In the genomic region with DNA sequence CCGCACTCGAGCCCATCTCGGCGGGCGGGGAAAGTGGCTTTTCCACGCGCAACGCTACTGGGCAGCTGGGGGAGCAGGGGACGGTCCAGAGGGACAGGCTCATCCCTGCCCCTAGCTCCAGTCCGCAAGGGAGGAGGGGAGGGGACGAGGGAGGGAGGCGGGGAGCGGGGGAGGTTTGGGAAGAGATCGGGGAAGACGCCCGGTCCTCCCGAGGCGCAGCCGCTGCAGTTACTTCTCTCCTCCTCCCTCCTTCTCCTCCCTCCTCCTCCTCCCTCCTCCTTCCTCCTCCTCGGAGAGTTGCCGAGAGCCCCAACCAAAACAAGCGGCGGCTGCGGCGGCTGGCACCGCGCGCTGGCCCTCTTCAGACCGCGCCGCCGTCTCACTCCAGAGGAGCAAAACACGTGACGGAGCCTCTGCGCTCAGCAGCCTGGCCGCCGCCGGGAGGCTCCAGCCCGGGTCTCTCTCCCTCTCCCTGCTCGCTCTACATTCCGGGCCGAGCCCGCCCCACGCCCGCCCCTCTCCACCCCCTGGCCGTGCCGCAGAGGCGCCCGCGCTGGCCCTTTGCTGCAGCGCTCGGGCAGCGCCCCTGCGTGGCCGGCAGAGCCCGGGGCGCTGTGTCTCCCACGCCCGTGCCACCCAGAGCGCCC, we compare ENCODE assay signal across 8 mouse cellular contexts. TPM values are rescaled to one million over a fixed set of nuclear protein-coding genes. Genes with fewer than 3 reads are reported as not detected.
A peak's percentile ranks its signal among the peaks of the same experiment; 100 is the strongest.
DNase-seq lines count a peak whose midpoint lies in the region; ATAC-seq and TF ChIP-seq lines count a peak whose summit lies in the region.

A gene (minus strand): TSS at position 266 of the 647 bp plus-strand sequence.

- H3K27me3 ChIP-seq in cerebellum, adult 2 months (ENCODE audit: control insufficient read depth, insufficient read depth, low read length) = no peaks in the 10 kb centered on the region
- peaks cover 36% of the 10 kb centered on the region for H3K27me3 ChIP-seq in liver, postnatal 0 days (ENCODE audit: insufficient read depth, low read length)
- H3K27me3 ChIP-seq in neural tube, embryonic 15.5 days (replicated peaks) = no peaks in the 10 kb centered on the region

- peak within 1 kb of the TSS; percentile 69 for H3K4me3 ChIP-seq in cerebellum, adult 2 months (replicated peaks; ENCODE audit: insufficient read depth, low read depth, low read length)
- H3K4me3 ChIP-seq in liver, postnatal 0 days (ENCODE audit: low read depth, low read length) = peak within 1 kb of the TSS; percentile 59
- H3K4me3 ChIP-seq in neural tube, embryonic 15.5 days (replicated peaks) = peak within 1 kb of the TSS; percentile 70

- peaks cover 25% of the 10 kb centered on the region for H3K4me1 ChIP-seq in cerebellum, adult 2 months (ENCODE audit: control insufficient read depth, insufficient read depth, low read length)
- H3K4me1 ChIP-seq in liver, postnatal 0 days (ENCODE audit: insufficient read depth) = peaks cover 17% of the 10 kb centered on the region
- H3K4me1 ChIP-seq in neural tube, embryonic 15.5 days = peaks cover 55% of the 10 kb centered on the region

- TF ChIP-seq POLR2A in cerebellum, adult 2 months (IDR thresholded peaks at IDR 0.05; ENCODE audit: borderline replicate concordance, insufficient read depth, low read length) = peak; percentile 8; the same call in 1 of the 2 replicates

- H3K36me3 ChIP-seq in liver, postnatal 0 days (replicated peaks; ENCODE audit: insufficient read depth, low read length) = no peaks in the 10 kb centered on the region
- peaks cover 6% of the 10 kb centered on the region; the same call in 1 of the 2 replicates for H3K36me3 ChIP-seq in neural tube, embryonic 15.5 days

- peak within 1 kb of the TSS; percentile 79 for H3K27ac ChIP-seq in cerebellum, adult 2 months (ENCODE audit: insufficient read depth, low read length)
- peak within 1 kb of the TSS; percentile 79 for H3K27ac ChIP-seq in liver, postnatal 0 days (ENCODE audit: low read depth)
- peak within 1 kb of the TSS; percentile 98 for H3K27ac ChIP-seq in neural tube, embryonic 15.5 days (replicated peaks)

- peak; percentile 75 for DNase-seq in ES-CJ7 (ENCODE audit: low read depth, low spot score)
- peak; percentile 87 to 90 for DNase-seq in cerebellum, adult 2 months
- DNase-seq in forelimb bud, embryonic 11.5 days (ENCODE audit: low read depth, low spot score) = peak; percentile 87
- peak; percentile 80 for DNase-seq in heart, postnatal 25 days (ENCODE audit: low spot score)
- peak; percentile 81 to 87 for DNase-seq in layer of hippocampus, adult 18-20 months (ENCODE audit: low spot score in 2 of 2)
- DNase-seq in liver, postnatal 0 days = peak; percentile 81
- DNase-seq in thymus, postnatal 14 days = peak; percentile 45

- TF ChIP-seq EP300 in liver, postnatal 0 days (IDR thresholded peaks at IDR 0.05; ENCODE audit: low read depth) = no peak

- WGBS in cerebellum, adult 2 months = 1% methylated on average over 52 of the region's 60 CpGs
- WGBS in liver, postnatal 0 days (ENCODE audit: insufficient replicate concordance) = 1% methylated on average over 31 of the region's 60 CpGs
- under 1% methylated on average over 49 of the region's 60 CpGs for WGBS in neural tube, embryonic 15.5 days

- H3K9ac ChIP-seq in liver, postnatal 0 days (replicated peaks) = peak within 1 kb of the TSS; percentile 67
- H3K9ac ChIP-seq in neural tube, embryonic 15.5 days (replicated peaks) = peak within 1 kb of the TSS; percentile 82

- TF ChIP-seq CTCF in cerebellum, adult 2 months (IDR thresholded peaks at IDR 0.05; ENCODE audit: borderline replicate concordance, insufficient read depth, low read depth, low read length) = 0 out of 2 replicates have a peak, but pooled peaks have one; percentile 4
- peak; percentile 56 for TF ChIP-seq CTCF in liver, postnatal 0 days (IDR thresholded peaks at IDR 0.05; ENCODE audit: low read depth)

- ATAC-seq in liver, postnatal 0 days = peak; percentile 93
- peak; percentile 80 for ATAC-seq in neural tube, embryonic 15.5 days (ENCODE audit: low FRiP score)

- intact Hi-C loops in heart, postnatal 25 days (cut with DNase I) = loop anchor here (2.0 to 10.0 kb wide), 5 partner anchors 141 to 774 kb away; no protein-coding TSS in a partner anchor

- H3K9me3 ChIP-seq in liver, postnatal 0 days (ENCODE audit: low read length) = no peaks in the 10 kb centered on the region
- H3K9me3 ChIP-seq in neural tube, embryonic 15.5 days (replicated peaks) = no peaks in the 10 kb centered on the region

- H3K4me2 ChIP-seq in liver, postnatal 0 days (ENCODE audit: low read depth, low read length) = peak within 1 kb of the TSS; percentile 82
- peak within 1 kb of the TSS; percentile 86 for H3K4me2 ChIP-seq in neural tube, embryonic 15.5 days

RNA-seq across cellular contexts. Expression of the gene that starts here (rescaled TPM):
- 10.5 and 10.6 TPM in 2 replicates for polyA plus RNA-seq in cerebellum, adult 2 months (2012; rRNA removed)
- total RNA-seq in heart, postnatal 25 days (2021) = 10 to 100 TPM; 44.3 to 49.7 TPM
- total RNA-seq in layer of hippocampus, adult 18-20 months (2021) = 10 to 100 TPM; 17.5 to 17.9 TPM
- 1.2 and 1.4 TPM in 2 replicates for polyA plus RNA-seq in liver, postnatal 0 days (2015; fragmentation: Nextera tagmentation; extraction: Ambion mirVana)
- polyA plus RNA-seq in neural tube, embryonic 15.5 days (2015; fragmentation: Nextera tagmentation; extraction: Ambion mirVana) = 7.5 and 8.1 TPM in 2 replicates

Comparison
In these comparisons a context has a peak if more than half of its experiments do, and no peak if none do; other contexts are left out.
1. Peak in every context shown above with its lines: DNase-seq, ATAC-seq, H3K4me3 ChIP-seq and H3K27ac ChIP-seq.